Mouse (Mus musculus): Measurements from ENCODE around the gene Gm28048.

DNA sequence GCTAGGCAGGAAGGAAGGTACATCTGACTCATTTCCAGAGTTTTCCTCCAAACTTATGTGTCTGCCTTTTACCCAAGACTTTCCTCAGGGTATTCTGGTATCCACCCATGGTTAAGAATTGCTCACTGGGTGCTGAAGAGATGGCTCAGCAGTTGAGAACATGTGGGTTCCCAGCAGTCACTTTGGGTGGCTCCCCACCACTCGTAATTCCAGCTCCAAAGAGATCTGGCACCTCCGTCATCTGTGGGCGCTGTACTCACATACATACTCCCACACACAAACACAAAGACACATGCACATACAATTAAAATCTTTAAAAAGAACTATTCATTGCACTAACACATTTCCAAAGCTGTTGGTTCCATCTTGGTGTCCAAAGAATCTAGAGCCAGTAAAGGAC is 92.7 kb downstream of the Gm28048 start:
- TF ChIP-seq CTCF (IDR thresholded peaks at IDR 0.05; ENCODE audit: low read depth, low read length) (no peak), POLR2A (IDR thresholded peaks at IDR 0.05; ENCODE audit: borderline replicate concordance, low read depth, low read length) (no peak)
